Mouse (Mus musculus): ENCODE results near the gene Asap3.

- TF ChIP-seq MYOG (IDR thresholded peaks at IDR 0.05; ENCODE audit: control insufficient read depth, extremely low read depth, insufficient read length) (no peak), CTCF (IDR thresholded peaks at IDR 0.05; ENCODE audit: control insufficient read depth, insufficient read depth, insufficient read length) (no peak), MAX (IDR thresholded peaks at IDR 0.05) (no peak), FOSL1 (IDR thresholded peaks at IDR 0.05; ENCODE audit: insufficient read depth, low read length, poor library complexity, severe bottlenecking) (no peak)
Observed at GRCm38 (mm10) chr4:136158498-136158897, 47.7 kb upstream of the Asap3 start.

Data from C2C12 (cell line).